Mouse (Mus musculus) embryonic fibroblast, embryonic 13.5 days (primary cell): Measurements from ENCODE around the gene Il4i1.

Experiments used
- CTCF ChIP-seq: IDR thresholded peaks from 2 replicates; pipeline ENCODE4 v1.5.1; 2011; ENCODE audit warnings: mild to moderate bottlenecking, control low read depth, low read length, moderate library complexity, borderline replicate concordance; ENCODE audit not compliant: insufficient read depth
- POLR2A ChIP-seq: IDR thresholded peaks from 2 replicates; pipeline ENCODE4 v1.6.1; 2011; ENCODE audit warnings: low read depth, mild to moderate bottlenecking, control low read depth, low read length, moderate library complexity

GRCm38 (mm10) chr7:44877833-44878232 lies 61.6 kb downstream of the Il4i1 start:
- TF ChIP-seq POLR2A (no peak), CTCF (no peak)
